Mouse (Mus musculus) ES-Bruce4 (cell line): ENCODE measurements around the gene Adam11. TPM values are rescaled to one million over a fixed set of nuclear protein-coding genes. Genes with fewer than 3 reads are reported as not detected.

Experiments
- H3K27ac ChIP-seq: 2 replicates; pipeline ENCODE4 v1.5.1; 2012; ENCODE audit warnings: low read length, inconsistent platforms; ENCODE audit not compliant: insufficient read depth
- H3K27me3 ChIP-seq: 2 replicates; pipeline ENCODE4 v1.6.1; 2012; ENCODE audit warnings: mild to moderate bottlenecking, low read length, inconsistent platforms; ENCODE audit not compliant: control insufficient read depth, poor library complexity, insufficient read depth, severe bottlenecking
- H3K36me3 ChIP-seq: 2 replicates; pipeline ENCODE4 v1.6.1; 2012; ENCODE audit warnings: inconsistent platforms, mild to moderate bottlenecking, low read length, moderate library complexity; ENCODE audit not compliant: control insufficient read depth, poor library complexity, insufficient read depth, severe bottlenecking
- H3K4me1 ChIP-seq: one replicate; pipeline ENCODE4 v1.8.1; 2011; ENCODE audit warnings: low read length; ENCODE audit not compliant: control insufficient read depth, insufficient read depth
- H3K4me3 ChIP-seq: 2 replicates; pipeline ENCODE4 v1.5.1; 2011; ENCODE audit warnings: low read depth, mild to moderate bottlenecking, low read length
- H3K9ac ChIP-seq: 2 replicates; pipeline ENCODE4 v1.6.1; 2012; ENCODE audit warnings: low read depth, mild to moderate bottlenecking, inconsistent platforms; ENCODE audit not compliant: poor library complexity, severe bottlenecking
- H3K9me3 ChIP-seq: replicated peaks from 2 replicates; pipeline ENCODE4 v1.6.1; 2012; ENCODE audit warnings: mild to moderate bottlenecking, low read length, inconsistent platforms; ENCODE audit not compliant: control insufficient read depth, poor library complexity, insufficient read depth, severe bottlenecking
- CTCF ChIP-seq: IDR thresholded peaks from one replicate; pipeline ENCODE4 v1.8.1; 2011; ENCODE audit warnings: low read depth, low read length
- EP300 ChIP-seq: IDR thresholded peaks from 2 replicates; pipeline ENCODE4 v1.6.1; 2011; ENCODE audit warnings: low read depth, low read length; ENCODE audit not compliant: insufficient read depth
- POLR2A ChIP-seq: IDR thresholded peaks from one replicate; pipeline ENCODE4 v1.8.1; 2011; ENCODE audit warnings: low read length; ENCODE audit not compliant: insufficient read depth
- polyA plus RNA-seq: library from polyadenylated mRNA; stranded (reverse); fragments of >200 nt; gene quantifications from 2 replicates; pipeline ENCODE4 v1.2.4, GENCODE M21; 2011; ENCODE audit warnings: low read depth; ENCODE audit not compliant: missing spikeins, insufficient read depth, insufficient read length

Adam11 gene
- polyA plus RNA-seq, 1 experiment = 1.2 TPM

DNA sequence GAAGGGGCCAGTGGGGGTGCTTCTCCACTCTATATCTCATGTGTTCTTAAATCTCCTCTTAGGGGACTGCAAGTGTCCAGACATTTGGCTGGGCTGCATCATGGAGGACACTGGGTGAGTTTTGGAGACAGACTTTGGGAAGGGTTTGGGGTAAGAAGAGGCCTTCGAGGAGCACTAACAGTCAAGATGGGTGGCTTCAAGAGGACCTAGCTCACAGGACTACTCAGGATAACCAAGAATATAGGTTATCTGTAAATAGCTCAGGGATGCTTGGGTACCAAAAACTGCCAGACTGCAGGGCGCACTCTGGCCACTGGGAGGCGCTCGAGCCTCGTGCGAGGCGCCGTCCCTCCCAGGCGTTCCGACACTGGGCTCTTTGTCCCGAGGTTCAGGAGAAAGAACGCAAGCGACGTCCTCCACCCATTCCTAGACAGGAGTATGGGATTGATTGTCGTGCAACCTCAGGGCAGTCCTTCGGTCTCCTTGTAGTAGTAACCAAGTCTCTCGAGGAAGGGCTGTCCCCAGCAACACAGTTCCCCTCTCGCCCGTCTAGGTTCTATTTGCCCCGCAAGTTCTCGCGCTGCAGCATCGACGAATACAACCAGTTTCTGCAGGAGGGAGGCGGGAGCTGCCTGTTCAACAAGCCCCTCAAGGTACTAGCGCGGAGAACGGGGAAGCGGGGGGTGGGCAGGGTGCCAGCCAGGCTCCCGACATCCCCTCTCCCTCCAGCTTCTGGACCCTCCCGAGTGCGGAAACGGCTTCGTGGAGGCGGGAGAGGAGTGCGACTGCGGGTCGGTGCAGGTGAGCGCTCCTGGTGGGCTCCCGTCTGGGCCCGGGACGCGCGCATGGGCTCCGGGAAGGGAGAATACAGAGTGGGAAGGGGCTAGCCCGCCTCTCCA is 12.7 kb downstream of the Adam11 start:
- H3K4me1 ChIP-seq = peaks cover 2% of the 10 kb centered on the region
- H3K9me3 ChIP-seq = no peaks in the 10 kb centered on the region
- peak overlapping the region; percentile 51 for H3K9ac ChIP-seq
- H3K27ac ChIP-seq = no peak overlapping the region
- TF ChIP-seq CTCF (peak; percentile 98), EP300 (0 out of 2 replicates have a peak, but pooled peaks have one; percentile 26), POLR2A (no peak)
- no peaks in the 10 kb centered on the region for H3K27me3 ChIP-seq
- no peaks in the 10 kb centered on the region for H3K36me3 ChIP-seq
- peak overlapping the region; percentile 62 for H3K4me3 ChIP-seq

DNA sequence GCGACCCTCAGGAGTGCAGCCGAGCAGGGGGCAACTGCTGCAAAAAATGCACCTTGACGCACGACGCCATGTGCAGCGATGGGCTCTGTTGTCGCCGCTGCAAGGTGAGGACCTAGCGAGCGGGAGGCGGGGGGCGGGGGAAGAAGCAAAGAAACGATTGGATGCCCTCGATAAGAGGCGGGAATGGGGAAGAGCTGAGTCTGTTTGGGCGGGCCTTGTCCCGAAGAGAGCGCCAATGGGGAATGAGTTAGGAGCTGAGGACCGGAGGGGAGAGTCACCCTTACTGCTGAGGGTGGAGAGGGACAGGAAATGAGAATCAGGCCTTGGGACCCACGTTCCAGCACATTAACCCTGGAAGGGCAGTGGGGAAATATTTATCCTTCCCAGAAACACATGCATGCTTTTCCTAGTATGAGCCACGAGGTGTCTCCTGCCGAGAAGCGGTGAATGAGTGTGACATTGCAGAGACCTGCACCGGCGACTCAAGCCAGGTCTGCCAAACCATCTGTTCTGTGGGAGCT is 13.4 kb downstream of the Adam11 start:
- Histone ChIP-seq H3K4me1 (peaks cover 2% of the 10 kb centered on the region), H3K27ac (no peak overlapping the region), H3K9me3 (no peaks in the 10 kb centered on the region), H3K9ac (peak overlapping the region; percentile 51), H3K27me3 (no peaks in the 10 kb centered on the region), H3K36me3 (no peaks in the 10 kb centered on the region), H3K4me3 (peak overlapping the region; percentile 62)
- TF ChIP-seq POLR2A (no peak), CTCF (peak; percentile 8)

DNA sequence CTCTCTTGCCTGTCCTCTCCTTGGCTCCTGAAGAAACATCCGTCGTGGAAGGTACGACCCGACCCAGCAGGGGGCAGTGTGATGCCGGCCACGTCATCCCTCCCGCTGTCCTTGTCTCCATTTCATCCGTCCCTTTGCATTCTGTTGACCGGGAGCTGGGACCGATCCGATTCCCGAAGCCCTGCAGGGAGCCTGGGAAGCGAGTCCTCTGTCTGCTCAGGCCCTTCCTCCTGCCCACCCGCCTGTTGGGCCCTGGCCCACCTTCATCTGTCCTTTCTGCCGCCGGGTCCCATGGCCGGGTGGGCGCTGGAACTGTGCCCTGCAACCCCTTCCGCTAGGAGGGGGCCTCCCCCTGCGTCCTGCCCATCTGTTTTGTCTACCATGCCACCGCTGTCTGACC is 16.4 kb downstream of the Adam11 start:
- H3K4me1 ChIP-seq = peaks cover 2% of the 10 kb centered on the region
- H3K27me3 ChIP-seq = no peaks in the 10 kb centered on the region
- no peaks in the 10 kb centered on the region for H3K9me3 ChIP-seq
- peak; percentile 88 for TF ChIP-seq CTCF
- no peak for TF ChIP-seq POLR2A
- no peak for TF ChIP-seq EP300
- peak overlapping the region; percentile 24; the same call in 1 of the 2 replicates for H3K9ac ChIP-seq
- no peaks in the 10 kb centered on the region for H3K36me3 ChIP-seq
- H3K4me3 ChIP-seq = peak overlapping the region; percentile 44
- H3K27ac ChIP-seq = no peak overlapping the region

DNA sequence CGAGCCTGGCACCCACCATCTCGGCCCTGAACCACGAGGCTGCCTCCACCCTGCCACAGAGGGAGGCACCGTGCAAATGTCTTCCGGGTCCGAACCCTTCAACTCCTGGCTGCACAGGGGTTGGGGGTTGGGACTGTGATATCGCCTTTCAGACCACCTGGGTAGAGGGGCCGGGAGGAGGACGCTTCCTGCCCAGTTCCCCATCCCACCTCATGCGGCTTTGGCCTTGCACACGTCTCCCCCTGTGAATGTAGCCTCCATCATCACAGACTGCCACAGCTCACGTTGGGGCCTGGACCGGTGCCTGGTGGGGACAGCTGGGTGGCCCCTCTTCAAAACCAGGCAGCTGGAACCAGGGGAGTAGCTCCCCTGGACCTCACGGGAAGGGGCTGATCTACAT is 16.9 kb downstream of the Adam11 start:
- Histone ChIP-seq H3K4me1 (no peaks in the 10 kb centered on the region), H3K9ac (no peak overlapping the region), H3K4me3 (peak overlapping the region; percentile 44), H3K9me3 (no peaks in the 10 kb centered on the region), H3K27ac (no peak overlapping the region), H3K36me3 (no peaks in the 10 kb centered on the region), H3K27me3 (no peaks in the 10 kb centered on the region)
- TF ChIP-seq EP300 (no peak), CTCF (no peak)

DNA sequence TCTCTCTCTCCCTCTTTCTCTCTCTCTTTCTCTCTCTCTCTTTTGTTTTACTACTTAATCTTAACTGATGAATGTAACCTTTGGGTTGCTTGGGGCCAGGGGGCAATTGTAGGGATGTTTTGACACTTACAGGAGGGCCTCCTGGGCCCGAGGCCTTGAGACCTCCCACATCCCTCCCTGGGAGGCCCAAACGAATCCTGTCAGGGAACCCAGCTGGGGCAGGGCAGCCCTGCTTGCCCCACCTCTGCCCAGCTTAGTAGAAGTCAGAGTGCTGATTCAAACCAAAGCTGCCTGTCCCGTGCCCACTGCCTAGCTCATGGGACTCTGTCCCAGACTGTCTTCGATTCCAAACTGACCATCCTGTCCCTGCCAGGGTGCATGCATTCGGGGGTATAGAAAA is 17.4 kb downstream of the Adam11 start:
- H3K4me3 ChIP-seq = no peak overlapping the region
- no peak overlapping the region for H3K9ac ChIP-seq
- no peaks in the 10 kb centered on the region for H3K9me3 ChIP-seq
- no peaks in the 10 kb centered on the region for H3K36me3 ChIP-seq
- H3K27me3 ChIP-seq = no peaks in the 10 kb centered on the region
- H3K27ac ChIP-seq = no peak overlapping the region
- H3K4me1 ChIP-seq = no peaks in the 10 kb centered on the region
- TF ChIP-seq CTCF = no peak
- TF ChIP-seq POLR2A = no peak
- TF ChIP-seq EP300 = no peak

DNA sequence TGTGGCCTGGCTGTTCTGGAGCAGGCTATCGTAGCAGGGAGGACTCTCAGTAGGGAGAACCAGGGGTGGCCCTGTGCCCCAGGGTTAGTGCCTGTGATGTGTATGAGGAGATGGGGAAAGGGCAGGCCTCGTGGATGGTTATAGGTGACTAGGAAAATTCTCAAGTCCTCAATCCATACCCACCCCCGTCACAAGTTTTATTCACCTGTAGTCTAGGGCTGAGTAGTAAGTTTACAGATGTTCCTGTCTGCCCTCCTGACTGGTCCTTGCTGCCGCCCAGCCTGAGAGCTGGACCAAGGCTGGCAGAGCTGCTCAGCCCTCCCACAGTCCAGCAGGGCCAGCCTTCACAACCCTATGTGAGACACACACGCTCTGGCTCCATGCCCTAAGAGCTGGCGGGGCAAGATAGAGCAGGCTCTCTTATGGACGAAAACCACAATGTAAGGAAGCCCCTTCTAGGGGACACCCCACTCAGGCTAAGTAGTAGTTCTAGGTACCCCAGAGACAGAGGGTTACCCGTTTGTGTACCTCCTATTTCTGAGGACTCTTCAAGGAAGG is 17.9 kb downstream of the Adam11 start:
- Histone ChIP-seq H3K9me3 (no peaks in the 10 kb centered on the region), H3K36me3 (no peaks in the 10 kb centered on the region), H3K27me3 (no peaks in the 10 kb centered on the region), H3K4me3 (no peak overlapping the region), H3K27ac (no peak overlapping the region), H3K9ac (no peak overlapping the region), H3K4me1 (peaks cover 1% of the 10 kb centered on the region)
- TF ChIP-seq EP300 (no peak), CTCF (no peak), POLR2A (no peak)
